Mouse (Mus musculus) limb, embryonic 14.5 days (tissue): ENCODE measurements around the gene Zfp607b. TPM values are rescaled to one million over a fixed set of nuclear protein-coding genes. Genes with fewer than 3 reads are reported as not detected.

Source experiments
- ATAC-seq: fragments of 200-750 bp; cut with Nextera tagmentation; 2 replicates; pipeline ENCODE4 v1.8.0; 2017; ENCODE audit warnings: low read depth, moderate number of reproducible peaks, moderate TSS enrichment; ENCODE audit not compliant: low FRiP score
- DNase-seq: peaks from one replicate; pipeline ENCODE4 v3.0.0-alpha.2; 2015; ENCODE audit warnings: low spot score
- H3K27ac ChIP-seq: fragments of 300-500 bp; sonication (generic); replicated peaks from 2 replicates; pipeline ENCODE4 v1.5.1; 2014; ENCODE audit warnings: low read depth, mild to moderate bottlenecking, low read length, moderate library complexity, mixed read lengths
- H3K27me3 ChIP-seq: fragments of 300-500 bp; sonication (generic); 2 replicates; pipeline ENCODE4 v1.6.1; 2014; ENCODE audit warnings: low read length, mixed read lengths; ENCODE audit not compliant: control insufficient read depth, insufficient read depth
- H3K36me3 ChIP-seq: fragments of 300-500 bp; sonication (generic); 2 replicates; pipeline ENCODE4 v1.6.1; 2014; ENCODE audit warnings: mild to moderate bottlenecking, low read length, moderate library complexity, mixed read lengths; ENCODE audit not compliant: control insufficient read depth, insufficient read depth
- H3K4me1 ChIP-seq: fragments of 300-500 bp; sonication (generic); 2 replicates; pipeline ENCODE4 v1.6.1; 2014; ENCODE audit warnings: antibody characterized with exemption, low read length, mixed read lengths; ENCODE audit not compliant: control insufficient read depth, insufficient read depth
- H3K4me2 ChIP-seq: fragments of 300-500 bp; sonication (generic); replicated peaks from 2 replicates; pipeline ENCODE4 v1.6.1; 2014; ENCODE audit warnings: low read depth, mild to moderate bottlenecking, low read length, moderate library complexity; ENCODE audit not compliant: severe bottlenecking
- H3K4me3 ChIP-seq: fragments of 300-500 bp; sonication (generic); replicated peaks from 2 replicates; pipeline ENCODE4 v1.5.1; 2014; ENCODE audit warnings: low read length
- H3K9ac ChIP-seq: fragments of 300-500 bp; sonication (generic); 2 replicates; pipeline ENCODE4 v1.6.1; 2014; ENCODE audit warnings: mild to moderate bottlenecking, low read depth, low read length, moderate library complexity; ENCODE audit not compliant: severe bottlenecking
- H3K9me3 ChIP-seq: fragments of 300-500 bp; sonication (generic); 2 replicates; pipeline ENCODE4 v1.6.1; 2016; ENCODE audit warnings: low read length; ENCODE audit not compliant: control insufficient read depth
- POLR2A ChIP-seq: fragments of 200-500 bp; IDR thresholded peaks from 2 replicates; pipeline ENCODE4 v1.8.0; 2012; ENCODE audit warnings: inconsistent platforms, mild to moderate bottlenecking, moderate library complexity, borderline replicate concordance; ENCODE audit not compliant: insufficient read depth, insufficient read length; ENCODE audit errors: extremely low read depth
- WGBS: fragments of 180-500 bp; shearing (Covaris S2); extraction: QIAGEN DNeasy Blood & Tissue Kit; methylation state at CpG from one replicate; pipeline ENCODE4 v1.1.7; 2014; 5-methylcytosine and 5-hydroxymethylcytosine counted together
- polyA plus RNA-seq, 2 experiments: library from polyadenylated mRNA; depleted of rRNA in 1 of 2; stranded (reverse) in 1 of 2; unstranded in 1 of 2; fragments of >200 nt; fragmentation: Nextera tagmentation in 1 of 2; extraction: Ambion mirVana in 1 of 2; gene quantifications; 2 replicates each; pipeline versions ENCODE4 v1.2.1 to v1.2.3; 2012 to 2014

Gene Zfp607b
- polyA plus RNA-seq, 2 experiments = 3.2 to 4.9 TPM

DNA sequence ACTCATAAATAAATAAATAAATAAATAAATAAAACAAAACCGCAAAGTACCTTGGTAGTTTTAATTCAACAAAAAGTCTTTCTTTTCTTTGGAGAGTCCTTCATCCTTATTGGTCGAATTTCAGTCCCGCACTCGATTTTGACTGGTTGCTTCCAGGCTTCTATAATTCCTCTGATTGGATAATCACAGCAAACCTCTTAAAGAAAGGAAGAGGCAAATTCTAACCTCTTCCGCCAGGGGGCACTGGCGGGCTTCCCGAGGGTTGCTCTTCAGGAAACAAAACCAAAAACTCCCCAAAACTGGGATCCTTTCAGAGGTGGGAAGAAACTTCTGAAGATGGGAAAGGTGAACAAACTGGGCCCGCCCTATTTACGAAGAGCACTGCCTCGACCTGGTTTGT, 38.2 kb upstream of the Zfp607b start:
- WGBS = 5% methylated on average over 10 of the region's 10 CpGs
- H3K4me3 ChIP-seq = no peak overlapping the region
- no peaks in the 10 kb centered on the region for H3K36me3 ChIP-seq
- H3K4me1 ChIP-seq = peaks cover 5% of the 10 kb centered on the region; the same call in 1 of the 2 replicates
- no peak for TF ChIP-seq POLR2A
- peaks cover 31% of the 10 kb centered on the region for H3K27me3 ChIP-seq
- DNase-seq (peak; percentile 84), ATAC-seq (no peak)
- H3K9me3 ChIP-seq = no peaks in the 10 kb centered on the region
- no peak overlapping the region for H3K4me2 ChIP-seq
- H3K9ac ChIP-seq = no peak overlapping the region
- no peak overlapping the region for H3K27ac ChIP-seq

DNA sequence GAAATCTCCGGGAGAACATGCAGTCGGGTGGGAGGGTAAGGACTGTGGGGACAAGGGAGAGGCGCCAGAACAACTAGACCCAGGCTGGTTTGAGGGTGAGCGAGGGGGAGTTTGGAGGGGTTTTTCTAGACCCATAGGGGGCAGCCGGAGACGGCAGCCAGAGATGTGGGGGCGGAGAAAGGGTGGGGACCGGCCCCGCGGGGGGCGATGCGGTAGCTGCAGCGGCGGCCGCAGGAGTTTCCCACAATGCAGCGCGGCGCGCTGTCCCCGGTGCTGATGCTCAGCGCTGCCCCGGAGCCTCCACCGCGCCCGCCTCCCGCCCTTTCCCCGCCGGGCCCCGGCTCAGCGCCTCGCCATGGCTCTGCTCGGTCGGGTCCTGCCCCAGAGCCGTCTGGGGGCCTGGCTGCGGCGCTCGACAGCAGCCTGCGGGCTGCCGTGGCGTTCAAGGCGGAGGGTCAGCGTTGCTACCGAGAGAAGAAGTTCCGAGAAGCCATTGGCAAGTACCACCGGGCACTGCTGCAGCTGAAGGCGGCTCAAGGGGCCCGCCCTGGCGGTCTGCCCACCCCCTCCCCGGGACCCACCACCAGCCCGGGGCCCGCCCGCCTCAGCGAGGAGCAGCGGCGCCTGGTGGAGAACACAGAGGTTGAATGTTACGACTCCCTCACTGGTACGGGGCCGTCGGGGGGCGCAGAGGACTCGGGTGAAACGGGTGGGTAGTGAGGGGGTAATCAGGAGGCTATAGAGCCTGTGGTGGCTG, 35.3 kb upstream of the Zfp607b start, which contains the start of gene Ttc9b:
Ttc9b (plus strand) TSS at position 235 of the 757 bp plus-strand sequence.
- Histone ChIP-seq H3K9me3 (no peaks in the 10 kb centered on the region), H3K36me3 (peaks cover 23% of the 10 kb centered on the region), H3K4me3 (peak within 1 kb of the TSS; percentile 27), H3K9ac (no peak within 1 kb of the TSS), H3K27ac (no peak within 1 kb of the TSS), H3K4me1 (peaks cover 5% of the 10 kb centered on the region; the same call in 1 of the 2 replicates), H3K4me2 (peak within 1 kb of the TSS; percentile 42), H3K27me3 (peaks cover 48% of the 10 kb centered on the region)
- DNase-seq = peak; percentile 62
- no peak for TF ChIP-seq POLR2A
- WGBS = 5% methylated on average over 37 of the region's 62 CpGs
- ATAC-seq = peak; percentile 48; the same call in 1 of the 2 replicates

GRCm38 (mm10) chr7:27654607-27655276, 34.4 kb upstream of the Zfp607b start:
- WGBS = 59% methylated on average over 20 of the region's 20 CpGs
- no peak for DNase-seq

DNA sequence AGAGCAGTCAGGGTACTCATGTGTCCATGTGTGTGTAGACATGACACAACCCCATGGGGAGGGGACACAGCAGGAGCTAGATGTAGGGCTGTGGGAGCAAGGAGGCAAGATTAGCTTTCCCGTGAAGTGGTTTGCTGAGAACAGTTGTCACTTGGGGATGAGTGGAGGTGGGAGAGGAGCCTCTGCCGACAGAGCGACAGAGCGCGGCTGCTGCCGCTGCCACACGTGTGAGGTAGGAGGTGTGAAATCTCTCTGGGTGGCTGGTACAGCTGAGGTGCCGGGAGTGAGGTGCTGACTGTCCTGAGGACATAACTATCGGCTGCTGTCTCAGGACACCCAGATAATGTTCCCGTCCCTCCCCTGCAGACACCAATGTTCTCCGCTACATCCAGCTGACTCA, 33.6 kb upstream of the Zfp607b start:
- no peak for TF ChIP-seq POLR2A
- Histone ChIP-seq H3K4me2 (no peak overlapping the region), H3K4me1 (peaks cover 5% of the 10 kb centered on the region; the same call in 1 of the 2 replicates), H3K27ac (no peak overlapping the region), H3K9ac (no peak overlapping the region), H3K9me3 (no peaks in the 10 kb centered on the region), H3K4me3 (no peak overlapping the region), H3K27me3 (peaks cover 53% of the 10 kb centered on the region), H3K36me3 (peaks cover 40% of the 10 kb centered on the region)
- no peak for ATAC-seq
- no peak for DNase-seq
- 46% methylated on average over 11 of the region's 11 CpGs for WGBS

More at GRCm38 (mm10) chr7:27654607-27655276, 34.4 kb upstream of the Zfp607b start:
- Histone ChIP-seq H3K4me2 (no peak overlapping the region), H3K4me1 (peaks cover 5% of the 10 kb centered on the region; the same call in 1 of the 2 replicates), H3K9ac (no peak overlapping the region), H3K36me3 (peaks cover 32% of the 10 kb centered on the region), H3K9me3 (no peaks in the 10 kb centered on the region), H3K27me3 (peaks cover 53% of the 10 kb centered on the region), H3K27ac (no peak overlapping the region), H3K4me3 (no peak overlapping the region)
- ATAC-seq = no peak
- TF ChIP-seq POLR2A = no peak

DNA sequence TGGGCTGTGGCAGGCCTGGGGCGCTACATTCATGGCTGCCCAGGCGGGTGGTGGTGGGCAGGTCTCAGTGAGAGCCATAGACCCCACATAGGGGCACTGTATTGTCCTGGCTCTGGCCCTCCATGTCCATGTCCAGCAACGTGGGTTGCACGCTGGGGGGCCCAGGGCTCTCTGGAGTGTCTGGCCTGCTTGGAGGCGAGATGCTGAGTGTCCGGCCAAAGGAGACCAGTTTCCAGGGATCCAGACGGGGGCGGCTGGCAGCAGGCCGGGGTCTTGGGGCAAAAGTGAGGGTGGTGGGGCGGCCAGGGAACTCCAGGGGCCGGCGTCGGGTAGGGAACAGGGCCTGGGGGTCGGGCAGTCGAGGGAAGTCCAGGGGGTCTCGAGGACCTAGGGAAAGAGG, 32.5 kb upstream of the Zfp607b start:
- H3K9ac ChIP-seq = no peak overlapping the region
- ATAC-seq (no peak), DNase-seq (no peak)
- no peak for TF ChIP-seq POLR2A
- H3K27me3 ChIP-seq = peaks cover 53% of the 10 kb centered on the region
- no peaks in the 10 kb centered on the region for H3K9me3 ChIP-seq
- H3K4me2 ChIP-seq = no peak overlapping the region
- H3K36me3 ChIP-seq = peaks cover 49% of the 10 kb centered on the region
- 88% methylated on average over 16 of the region's 16 CpGs for WGBS
- peaks cover 5% of the 10 kb centered on the region; the same call in 1 of the 2 replicates for H3K4me1 ChIP-seq
- H3K27ac ChIP-seq = no peak overlapping the region
- no peak overlapping the region for H3K4me3 ChIP-seq
